Mouse (Mus musculus): ENCODE measurements at regions not wholly inside any gene's neighbourhood (a gene's known extent, or its start where the extent isn't known, plus 50 kb on each side); places are given as distances from the start of the nearest gene placed in this dataset.

DNA sequence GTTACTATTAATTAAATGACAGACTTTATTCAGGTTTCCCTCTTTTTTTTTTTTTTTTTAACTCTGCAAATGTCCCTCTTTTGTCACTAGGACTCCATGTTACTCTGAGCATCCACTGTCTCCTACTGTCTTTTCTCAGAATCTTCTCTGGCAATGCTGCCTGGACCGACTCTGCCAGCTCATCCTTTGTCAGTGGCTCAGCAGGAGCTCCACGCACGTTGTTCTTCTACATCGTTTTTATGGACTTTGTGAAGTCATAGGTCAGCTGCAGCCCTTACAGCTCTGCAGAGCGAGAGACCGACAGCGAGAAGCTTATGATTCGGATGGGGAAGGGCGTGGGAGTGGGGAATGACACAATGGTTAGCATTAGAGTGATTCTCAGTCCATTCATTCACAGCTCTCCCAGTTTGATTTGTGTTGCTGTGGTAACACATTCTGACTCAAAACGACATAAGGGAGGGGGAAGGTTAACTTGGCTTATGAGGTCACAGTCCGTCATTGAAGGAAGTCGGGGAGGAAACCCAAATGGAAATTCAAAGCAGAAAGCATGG, 300.1 kb upstream of the Kazn start:
- no peak for DNase-seq

DNA sequence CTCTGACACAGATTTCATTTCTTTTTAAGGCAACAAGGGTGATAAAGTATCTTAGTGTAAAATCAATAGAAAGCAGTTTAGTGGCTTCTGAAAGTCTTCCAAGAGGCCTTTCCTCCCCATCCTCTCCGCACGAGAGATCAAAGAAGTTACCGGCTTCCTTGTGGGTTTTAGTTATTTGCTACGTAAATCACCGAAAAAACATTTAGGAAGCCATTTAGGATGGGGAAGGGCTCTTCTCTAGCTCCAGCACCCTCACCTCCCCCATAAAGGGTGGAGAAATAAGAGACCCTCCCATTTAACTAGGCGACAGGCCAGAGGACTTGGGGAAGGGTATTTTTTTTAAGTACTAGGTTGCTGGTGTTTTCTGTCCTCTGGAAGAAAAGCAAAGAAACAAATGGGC, 287.9 kb upstream of the Kazn start:
- no peak for DNase-seq

DNA sequence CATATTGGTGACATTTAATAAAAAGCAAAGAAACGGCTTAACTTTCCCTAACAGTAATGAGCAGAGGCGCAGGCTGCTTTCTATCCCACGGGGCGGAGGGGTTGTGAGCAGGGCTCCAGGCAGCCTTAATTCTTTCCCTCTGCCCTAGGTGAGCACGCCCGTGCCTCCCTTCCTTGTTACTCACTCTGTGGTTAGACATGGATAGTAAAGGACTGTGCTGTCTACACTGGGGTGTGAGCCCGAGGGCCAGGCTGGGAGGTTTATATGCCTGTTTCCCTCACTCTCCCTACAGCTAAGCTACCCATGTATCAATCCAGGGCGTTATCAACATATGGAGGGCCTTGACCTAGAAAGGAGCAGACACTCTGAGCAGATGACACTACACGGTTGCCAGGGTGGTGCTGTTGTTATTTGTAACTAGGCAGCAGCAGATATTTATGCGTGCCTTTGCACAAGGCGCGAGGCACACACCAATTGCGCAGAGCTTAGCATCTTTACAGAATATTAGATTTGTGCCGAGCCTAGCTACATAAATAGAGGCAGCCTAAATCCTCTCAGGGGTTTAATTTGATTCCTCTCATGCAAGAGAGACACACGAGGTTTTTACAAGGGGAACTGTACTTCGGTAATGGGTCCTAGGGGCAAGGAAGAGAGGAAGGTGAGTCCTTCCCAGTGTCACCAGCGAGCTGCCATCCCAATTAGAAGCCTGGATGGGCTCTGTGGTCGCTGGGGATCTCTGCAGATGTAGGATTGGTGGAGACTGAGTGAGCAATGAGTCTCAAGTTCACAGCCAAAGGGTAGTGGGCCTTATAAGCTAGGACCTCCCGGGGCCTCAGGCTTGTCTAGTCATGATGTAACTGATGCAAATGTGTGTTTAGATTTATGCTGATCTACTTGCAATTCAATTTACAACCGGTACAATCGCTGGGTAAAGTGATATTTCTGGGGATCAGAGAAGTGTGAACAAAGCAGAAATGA, 278.6 kb upstream of the Kazn start:
- no peak for DNase-seq

DNA sequence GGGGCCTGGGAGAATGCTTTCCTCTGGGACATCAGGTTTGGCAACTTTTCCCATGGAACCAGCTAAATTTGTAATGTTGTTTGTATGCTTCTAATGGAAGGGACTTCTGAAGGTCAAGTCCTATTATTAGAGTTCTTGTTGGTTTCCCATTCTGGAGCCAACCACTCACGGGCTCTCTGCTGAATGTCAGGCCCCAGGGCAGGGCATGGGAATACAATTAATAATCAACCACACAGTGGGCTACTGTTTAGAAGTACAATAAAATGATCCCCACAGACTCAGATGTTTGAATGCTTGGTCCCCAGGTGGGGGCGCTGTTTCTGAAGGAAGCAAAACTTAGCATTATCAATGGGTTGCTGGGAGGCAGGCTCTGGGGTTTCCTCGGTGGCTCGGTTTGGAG, 275.6 kb upstream of the Kazn start:
- peak; percentile 31 to 48 for DNase-seq

DNA sequence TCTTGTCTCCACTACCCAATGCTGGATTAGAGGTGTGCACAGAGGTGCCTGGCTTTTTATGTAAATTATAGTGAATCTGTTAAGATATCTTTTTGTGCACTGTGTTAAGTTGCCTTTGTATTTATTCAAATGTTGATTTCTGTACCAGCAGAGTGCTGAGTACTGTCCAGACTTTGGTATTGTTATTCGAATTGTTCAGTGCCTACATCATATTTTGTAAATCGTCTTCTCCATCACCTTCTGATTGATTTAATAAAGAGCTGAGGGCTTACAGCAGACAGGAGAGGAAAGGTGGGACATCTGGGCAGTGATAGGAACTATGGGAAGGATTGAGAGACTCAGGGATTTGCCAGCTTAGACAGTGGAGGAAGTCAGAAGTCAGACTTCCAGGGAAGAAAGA, 270.2 kb upstream of the Kazn start:
- DNase-seq, result no peak

DNA sequence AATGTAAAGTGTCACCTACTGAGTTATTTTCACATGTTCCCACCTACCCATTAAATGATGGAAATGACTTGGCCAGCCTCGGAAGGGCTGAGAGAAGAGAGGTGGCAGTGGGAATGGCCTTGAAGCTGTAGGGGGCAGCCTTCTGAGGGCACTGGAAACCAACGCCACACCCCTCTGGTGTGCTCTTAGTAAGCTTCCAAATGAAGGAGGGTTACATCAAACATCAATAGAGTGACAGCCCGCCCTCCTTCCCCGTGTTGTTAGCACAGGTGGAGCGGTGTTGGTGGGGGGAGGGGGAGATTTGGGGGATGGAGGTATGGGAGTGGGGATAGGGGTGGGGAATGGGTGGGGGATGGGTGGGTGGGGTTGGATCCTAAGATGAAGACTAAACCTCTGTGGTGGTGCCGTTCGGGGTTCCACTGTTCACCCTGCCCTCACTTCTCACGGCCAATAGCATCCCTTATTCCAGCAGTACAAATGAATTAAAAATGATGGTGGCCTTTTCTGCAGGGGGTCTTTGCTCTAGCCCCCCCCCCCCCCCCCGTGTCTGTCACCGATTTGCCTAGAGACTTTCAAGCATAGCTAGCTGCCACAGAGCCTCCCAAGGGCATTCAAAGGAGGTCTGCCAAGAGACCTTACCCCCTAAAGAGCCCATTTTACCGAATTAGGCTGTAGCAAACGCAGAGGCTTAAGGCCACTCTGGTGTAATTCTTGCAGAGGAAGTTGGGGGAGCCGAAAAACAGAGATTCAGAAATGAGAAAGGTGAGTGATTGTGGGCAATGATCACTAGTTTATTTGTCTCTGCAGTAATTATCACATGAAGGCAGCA, 267.4 kb upstream of the Kazn start:
- DNase-seq, result no peak

DNA sequence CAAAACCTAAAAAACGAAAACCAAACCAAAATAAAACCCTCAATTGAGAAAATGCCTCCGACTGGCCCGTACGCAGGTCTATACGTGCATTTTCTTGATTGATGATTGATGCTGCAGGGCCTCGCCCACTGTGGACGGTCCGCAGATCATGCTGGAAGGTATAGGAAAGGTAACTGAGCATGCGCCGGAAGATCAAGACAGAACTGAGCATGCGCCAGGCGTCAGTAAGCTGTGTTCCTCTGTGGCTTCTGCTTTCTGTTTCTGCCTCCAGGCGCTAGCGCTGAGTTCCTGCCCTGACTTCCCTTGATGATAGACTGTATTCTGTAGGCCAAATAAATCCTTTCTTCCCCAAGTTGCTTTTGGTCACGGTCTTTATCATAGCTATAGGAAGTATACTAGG, 264.6 kb upstream of the Kazn start:
- DNase-seq, result no peak

DNA sequence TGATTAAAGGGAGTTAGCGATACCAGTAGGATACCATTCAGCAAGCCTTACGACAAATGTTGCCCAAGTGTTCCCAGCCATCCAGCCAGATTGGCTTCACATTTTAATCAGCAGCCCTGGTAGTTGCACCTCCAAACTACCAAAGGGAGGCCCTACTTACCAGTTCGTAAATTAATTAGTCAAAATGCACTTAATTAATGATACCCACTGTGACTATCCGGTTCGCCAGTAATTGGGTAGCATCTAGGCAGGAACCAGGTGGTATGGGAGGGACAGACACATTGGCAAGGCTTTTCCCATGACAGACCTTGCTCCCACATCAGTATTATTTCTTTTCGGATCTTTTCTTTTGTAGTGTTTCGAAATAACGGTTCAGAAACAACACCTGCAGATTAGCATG, 262.0 kb upstream of the Kazn start:
- DNase-seq, result no peak

DNA sequence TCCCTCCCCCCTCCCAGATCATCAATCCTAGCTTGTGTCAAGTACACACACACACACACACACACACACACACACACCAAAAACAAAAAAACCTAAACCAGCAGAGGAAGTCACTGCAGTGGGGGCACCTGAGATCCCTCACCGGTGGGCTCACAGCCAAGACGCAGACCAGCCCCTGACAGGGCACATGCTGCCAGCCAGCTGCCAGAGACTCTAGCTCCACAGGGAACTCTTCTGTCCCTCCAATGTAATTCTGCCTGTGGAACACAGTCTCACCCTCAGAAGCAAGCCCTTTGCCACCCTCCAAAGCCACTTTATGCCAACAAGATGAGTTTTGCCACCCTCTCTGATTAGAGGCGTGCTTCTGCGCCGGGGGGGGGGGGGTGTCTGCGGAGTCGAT, 261.3 kb upstream of the Kazn start:
- no peak for DNase-seq

DNA sequence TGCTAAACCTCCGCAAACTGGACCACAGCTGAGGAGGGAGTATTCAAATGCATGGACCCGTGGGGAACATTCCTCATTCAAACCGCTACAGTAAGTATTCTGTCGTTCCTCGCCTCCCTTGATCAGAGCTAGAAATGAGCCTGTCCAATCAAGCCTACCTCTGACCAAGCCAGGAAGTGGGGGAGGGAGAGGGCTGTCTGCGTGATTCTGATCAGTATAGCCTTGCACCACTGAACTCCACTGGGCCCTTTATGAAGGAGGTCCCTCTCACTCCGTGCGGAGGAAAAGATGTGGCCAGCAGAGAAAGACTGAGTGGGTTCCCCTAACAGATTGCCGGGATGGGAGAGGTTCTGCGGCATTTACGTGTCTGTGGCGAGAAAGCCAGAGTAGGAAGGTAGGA, 257.4 kb upstream of the Kazn start:
- DNase-seq, result no peak

DNA sequence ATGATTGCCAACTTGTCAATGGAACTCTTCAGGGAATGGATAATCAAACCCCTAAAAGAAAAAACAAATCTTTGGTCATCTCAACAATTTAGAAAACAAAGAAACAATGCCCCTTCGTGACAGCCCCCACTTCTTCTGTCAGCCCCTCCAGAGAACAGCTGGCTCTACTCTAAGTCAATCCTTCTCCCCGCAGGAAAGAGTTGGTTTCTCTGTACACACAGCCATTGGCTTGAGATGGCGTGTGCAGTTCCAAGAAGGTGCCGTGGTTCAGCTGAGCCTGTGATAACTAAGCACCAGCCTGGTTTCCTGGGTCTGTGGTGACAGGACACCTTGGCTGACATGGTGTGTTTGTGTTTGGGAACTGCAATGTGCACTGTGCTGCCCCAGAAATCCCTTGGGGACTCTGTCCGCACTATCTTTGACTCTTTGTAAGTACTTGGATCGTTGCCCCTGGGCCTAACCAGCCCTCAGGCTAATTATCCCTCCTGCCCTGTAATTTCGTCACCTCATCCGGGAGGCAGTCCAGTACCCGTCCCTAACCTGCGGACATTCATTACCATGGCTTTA, 253.8 kb upstream of the Kazn start:
- DNase-seq, result no peak

DNA sequence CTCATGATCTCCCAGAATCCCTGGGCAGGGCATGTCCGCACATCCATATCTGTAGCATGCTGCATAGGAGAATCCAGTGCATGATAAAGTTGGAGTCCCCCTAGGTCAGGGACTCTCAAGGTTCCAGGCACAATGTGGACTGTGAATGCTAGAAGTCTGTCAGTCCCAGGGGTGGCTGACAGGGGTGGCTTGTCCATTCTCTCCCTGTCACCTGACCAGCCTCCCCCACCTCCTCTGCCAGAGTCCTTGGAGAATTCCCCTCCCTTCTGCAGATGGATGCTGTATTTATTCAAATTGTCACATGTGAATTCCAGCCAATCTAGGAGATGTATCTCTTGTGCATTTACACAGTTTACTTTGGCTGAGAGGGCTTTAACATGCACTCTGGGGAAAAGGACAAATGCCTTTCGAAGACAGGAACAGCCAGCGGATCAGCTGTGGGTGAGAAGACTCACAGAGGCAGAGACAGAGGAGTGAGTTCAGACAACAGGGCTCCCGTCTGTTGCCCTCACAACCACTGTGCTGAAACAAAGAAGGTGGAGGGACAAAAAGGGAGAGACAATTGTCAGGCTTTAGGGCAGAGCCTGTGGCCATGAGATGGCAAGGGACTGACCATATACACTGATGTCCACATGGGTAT, 246.7 kb upstream of the Kazn start:
- no peak for DNase-seq

DNA sequence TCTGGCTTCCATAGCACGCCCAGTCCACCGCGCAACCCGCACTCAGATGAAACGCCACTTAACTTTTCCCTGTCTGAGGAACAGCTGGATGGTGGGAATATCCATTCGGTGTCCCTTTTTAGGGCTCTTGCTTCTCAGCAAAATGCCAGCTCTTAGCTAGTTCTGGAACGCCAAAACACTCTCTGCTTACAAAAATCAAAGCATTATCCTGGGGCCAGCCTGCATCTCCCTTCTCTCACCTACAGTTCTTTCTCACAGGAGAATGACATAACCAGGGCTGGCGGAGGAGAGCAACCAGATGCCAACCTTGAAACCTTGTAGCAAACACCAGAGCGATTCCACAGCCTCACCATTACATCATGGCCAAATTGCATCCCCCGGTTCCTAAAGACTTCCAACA, 236.4 kb upstream of the Kazn start:
- DNase-seq, result no peak

DNA sequence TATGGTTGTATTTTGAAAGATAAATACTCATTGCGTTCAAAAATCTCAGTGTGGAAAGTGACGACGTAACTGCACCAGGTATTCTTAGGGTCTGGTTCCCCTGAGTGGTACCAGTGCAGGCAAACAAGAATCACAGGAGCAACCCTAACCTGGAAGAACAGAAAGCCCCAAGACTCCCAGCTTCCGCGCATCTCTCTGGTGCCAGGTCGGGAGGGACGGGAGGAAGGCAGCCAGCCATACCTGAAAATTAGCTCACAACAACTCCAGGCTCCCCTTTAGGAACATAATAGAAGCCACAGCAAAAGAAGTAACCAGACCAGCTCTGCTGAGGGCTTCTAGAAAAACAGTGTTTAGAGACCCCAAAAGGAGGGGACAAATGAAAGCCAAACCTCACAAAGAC, 235.4 kb upstream of the Kazn start:
- no peak for DNase-seq

DNA sequence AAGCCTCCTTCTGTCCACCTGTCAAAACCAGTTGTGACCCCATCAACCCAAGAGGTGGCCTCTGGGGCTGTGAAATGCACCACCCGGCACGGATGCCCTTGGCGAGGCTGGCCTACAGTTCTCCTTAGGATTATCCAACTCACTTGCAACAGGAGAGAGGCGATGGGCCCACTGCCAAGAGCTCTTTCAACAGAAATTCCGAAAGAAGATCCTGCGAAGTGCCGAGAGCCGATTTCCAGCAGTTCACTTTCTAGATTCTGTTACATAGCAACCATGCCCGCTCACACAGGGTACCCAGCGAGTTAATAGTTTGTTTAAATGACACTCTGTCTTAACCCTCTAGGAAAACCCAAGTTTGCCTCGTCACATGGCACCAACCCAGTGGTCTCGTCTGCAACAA, 234.8 kb upstream of the Kazn start:
- peak in 1 of 2 experiments; percentile 13 for DNase-seq

DNA sequence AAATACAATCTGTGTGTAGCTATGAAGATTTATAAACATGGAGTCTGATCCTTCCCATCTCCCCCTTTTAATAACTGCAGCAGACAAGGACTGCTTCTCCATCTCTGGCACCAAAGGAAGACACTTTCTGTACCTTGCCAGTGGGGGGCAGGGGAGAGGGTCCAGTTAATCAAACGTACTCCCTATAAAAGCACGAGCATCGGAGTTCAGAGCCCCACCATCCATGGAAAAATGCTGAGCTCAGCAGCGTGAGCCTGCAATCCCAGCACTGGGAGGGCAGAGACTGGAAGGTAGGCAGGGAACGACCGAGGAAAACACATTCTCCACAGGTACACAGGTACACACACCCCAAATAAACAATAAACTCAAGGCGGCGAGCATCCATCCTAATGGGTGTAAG, 234.1 kb upstream of the Kazn start:
- no peak for DNase-seq

DNA sequence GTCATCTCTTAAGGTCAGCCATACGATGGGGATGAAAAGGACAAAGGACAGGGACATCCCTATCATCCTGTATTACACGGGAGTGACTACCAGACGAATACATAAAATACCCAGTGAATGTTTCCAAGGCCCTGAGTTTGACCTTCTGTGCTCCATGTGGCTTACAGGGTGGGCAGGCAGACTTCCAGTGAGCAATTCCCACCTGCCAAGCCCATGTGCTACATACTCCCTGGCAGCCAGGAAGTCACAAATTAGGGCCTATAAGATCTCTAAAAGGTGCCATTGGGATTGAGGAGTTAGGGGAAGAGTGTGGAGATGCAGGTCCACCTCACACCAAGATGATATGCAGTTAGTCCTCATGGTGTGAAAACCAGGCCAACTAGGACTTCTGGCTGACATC, 233.1 kb upstream of the Kazn start:
- no peak for DNase-seq

DNA sequence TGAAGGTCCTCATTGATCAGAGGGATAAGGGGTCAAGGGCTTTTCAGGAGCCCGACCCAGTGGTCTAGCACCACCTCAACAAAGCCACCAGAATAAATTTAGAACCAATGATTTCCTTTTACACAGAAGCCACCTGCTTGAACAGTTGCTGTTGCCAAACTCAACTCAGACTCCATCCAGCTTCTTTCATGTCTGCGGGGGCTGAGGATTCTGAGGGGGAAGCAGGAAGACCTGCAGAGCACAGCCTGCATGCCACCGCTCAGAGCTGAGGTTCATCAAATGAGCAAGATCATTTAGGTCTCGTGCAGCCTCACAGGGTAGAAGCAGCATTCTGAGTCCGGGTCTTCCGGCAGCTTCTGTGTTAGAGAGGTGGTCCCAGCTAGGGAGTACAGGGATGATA, 231.6 kb upstream of the Kazn start:
- DNase-seq, result no peak

DNA sequence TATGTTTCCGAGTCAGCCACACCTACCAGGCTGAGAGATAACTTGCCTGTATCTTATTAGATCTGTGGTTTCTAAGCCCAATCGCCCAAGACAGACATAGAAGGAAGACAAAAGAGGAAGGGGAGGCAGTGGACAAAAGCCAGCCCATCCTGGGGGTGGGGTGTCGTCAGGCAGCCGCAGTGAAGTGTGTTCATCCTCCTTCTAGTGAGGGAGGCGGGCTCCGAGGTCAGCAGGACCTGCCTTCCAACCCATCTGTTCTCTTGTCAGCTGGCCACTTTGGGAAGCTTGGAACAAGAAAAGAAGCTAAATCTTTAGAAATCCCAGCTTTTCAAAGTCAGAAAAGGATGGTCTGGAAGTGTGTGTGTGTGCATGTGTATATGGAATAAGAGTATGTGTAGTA, 228.7 kb upstream of the Kazn start:
- DNase-seq, result no peak

DNA sequence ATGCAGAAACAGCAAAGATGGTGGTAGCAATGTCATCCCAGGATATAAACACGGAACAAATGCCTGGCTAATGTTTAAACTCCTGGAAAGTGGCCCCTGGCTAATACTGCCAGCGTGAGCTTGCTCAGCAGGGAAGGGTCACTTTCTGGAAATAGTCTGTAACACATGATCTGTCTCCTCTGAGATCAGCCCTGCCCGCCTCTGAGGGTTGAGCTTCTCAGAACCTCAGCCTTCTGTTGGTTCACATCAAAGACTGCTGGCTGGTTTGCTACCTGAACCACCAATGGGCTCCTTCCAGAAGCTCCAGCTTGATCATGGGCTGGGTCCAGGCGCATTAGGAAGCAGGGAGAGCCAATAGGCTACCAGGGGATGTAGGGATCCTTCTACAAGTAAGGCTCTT, 226.0 kb upstream of the Kazn start:
- DNase-seq, result peak; percentile 27 to 59

DNA sequence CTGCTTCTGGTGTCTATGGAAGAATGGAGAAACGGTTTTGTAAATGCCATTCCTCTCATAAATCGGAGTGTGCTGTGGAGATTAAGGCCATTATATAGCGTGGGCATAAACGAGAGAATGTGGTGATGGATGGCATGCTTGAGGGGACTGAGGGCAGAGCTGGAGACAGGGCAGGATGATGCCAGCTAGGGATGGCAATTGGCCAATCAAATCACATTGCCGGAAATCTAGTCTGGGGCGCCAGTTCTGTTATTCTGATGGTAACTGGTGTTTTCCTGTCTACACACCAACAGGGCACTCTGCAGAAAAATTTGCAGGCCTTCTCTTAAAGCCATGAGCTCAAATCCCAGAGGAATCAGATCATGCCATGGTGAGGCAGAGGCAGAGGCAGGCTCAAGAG, 224.9 kb upstream of the Kazn start:
- DNase-seq, result no peak

DNA sequence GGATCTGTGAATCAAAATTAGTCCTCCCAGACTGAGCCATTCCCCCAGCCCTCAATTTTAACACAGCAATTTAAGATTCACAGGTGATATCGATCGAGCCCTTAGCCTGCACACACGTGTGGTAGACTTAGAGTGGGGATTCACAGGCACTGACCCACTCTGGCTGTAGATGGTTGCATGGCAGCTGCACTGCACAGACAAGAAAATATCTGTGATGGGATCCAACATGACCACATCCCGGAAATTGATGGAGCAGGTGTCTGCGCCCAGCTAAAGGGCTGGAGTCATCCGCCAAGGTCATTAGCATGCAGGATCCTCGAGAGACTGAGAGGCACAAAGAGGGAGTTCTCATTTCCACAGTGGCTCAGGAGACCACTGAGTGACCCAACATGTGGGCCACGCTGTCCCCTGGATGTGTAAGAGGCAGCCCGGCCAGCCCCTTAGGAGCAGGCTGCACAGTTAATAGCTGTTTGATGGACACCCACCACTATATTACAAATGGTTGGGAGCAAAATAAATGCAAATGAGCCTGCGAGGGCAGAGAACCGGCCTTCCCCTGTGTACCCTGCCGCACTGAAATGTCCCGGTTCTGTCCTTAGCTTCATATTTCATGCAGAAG, 221.4 kb upstream of the Kazn start:
- DNase-seq, result no peak

DNA sequence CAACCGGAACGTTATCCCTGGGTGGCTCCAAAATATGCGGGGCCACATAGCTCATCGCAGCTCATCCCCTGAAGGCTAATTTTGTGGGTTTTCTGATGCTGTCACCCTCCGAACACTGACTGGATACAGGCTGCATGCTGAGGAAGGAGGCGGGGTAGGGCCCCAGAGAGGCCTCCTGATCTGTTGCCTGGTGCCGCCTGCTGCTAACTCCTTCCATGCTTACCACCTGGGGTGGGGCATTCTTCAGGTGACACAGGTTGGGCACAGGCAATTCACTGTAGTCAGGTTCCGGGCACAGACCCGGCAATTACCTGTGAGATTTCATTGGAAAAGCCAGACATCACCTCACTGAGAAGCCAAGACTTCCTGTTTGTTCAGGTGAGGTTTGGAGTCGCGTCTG, 213.4 kb upstream of the Kazn start:
- DNase-seq, result no peak

All from kidney, adult 8-10 months (tissue).